Mouse (Mus musculus) B cell, adult 2 months (primary cell): ENCODE measurements around the gene Pitx1.
A peak's percentile ranks its signal among the peaks of the same experiment; 100 is the strongest.

Experiments
- DNase-seq, 2 experiments: peaks; one replicate each; pipeline ENCODE4 v3.0.0; 2022

Gene Pitx1

DNA sequence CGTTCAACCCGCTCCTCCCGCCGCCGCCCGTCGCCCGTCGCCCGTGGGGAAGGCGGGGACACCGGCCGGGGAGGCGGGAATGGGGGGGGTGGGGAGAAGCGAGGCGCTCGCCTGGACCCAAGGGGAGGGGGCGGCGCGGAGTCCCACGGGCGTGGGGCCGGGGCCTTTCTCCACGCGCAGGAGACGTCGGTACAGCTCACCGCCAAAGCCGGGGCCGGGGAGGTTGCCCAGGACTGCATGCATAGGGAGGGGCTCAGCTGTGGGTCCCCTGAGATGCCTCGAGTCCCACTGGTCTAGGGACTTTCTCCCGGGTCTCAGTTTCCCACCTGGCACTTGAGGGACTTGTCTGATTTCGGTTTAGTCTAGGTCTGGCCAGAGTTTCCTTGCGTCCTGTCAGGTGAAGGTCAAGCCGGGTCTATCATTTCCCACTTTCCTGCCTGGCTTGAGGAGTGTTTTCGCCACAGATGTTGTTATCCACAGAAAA, at the start of gene Pitx1:
Gene Pitx1, minus strand, starts transcription at position 51 of the 484 bp plus-strand sequence.
- DNase-seq: no peak

DNA sequence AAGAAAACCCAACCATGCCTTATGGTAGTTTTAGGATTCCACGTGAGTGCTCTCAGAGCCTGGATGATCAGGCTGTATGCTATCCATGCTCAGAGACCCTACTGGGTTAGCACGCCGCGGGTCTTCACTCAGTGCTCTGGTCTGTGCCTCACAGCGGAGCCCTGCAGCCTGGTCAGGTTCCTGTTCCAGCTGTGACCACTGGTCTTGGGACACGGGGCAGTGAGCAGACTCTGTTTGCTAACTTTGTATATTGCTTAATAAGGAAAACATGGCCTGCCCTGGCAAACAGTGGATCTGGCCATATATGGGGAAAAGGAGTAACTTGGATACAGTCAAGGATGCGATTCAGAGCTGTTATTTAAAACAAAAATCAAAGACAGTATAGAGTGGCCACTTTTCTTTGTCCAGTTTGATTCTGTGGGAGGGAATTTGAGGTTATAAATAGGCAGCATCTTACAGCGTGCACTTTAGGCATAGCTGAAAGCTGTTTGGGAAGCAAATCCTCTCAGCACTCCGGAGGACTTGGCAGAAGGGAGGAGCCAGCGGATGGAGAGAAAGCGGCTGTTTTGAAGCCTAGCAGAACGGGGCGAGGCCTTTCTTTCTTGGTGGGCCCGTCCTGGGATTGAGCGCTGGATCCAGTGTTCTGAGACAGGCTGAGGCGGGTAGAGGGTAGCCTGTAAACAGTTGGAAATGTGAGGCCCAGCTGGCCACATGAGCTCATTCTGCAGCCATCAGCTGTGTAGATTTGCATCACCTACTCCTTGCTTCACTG, 45.6 kb upstream of the Pitx1 start:
- no peak for DNase-seq

DNA sequence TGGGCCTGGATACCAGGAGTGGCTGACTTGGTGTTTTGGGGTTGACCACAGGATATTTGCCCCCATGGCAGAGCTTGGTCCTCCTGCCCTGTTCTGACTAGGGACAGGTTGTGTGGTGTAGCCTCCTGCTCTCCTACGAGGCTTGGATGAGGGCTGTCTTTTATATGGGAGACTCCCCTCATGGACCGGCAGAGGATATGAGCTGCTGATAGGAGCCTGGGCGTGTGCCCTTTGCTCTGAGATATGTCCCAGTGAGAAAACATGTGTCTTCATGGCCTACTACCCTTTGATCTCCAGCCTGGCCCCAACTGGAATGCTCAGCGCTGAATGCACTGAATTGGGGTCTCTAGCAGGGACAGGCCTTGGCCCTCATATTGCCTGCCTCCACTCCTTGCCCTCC, 42.4 kb upstream of the Pitx1 start:
- no peak for DNase-seq

DNA sequence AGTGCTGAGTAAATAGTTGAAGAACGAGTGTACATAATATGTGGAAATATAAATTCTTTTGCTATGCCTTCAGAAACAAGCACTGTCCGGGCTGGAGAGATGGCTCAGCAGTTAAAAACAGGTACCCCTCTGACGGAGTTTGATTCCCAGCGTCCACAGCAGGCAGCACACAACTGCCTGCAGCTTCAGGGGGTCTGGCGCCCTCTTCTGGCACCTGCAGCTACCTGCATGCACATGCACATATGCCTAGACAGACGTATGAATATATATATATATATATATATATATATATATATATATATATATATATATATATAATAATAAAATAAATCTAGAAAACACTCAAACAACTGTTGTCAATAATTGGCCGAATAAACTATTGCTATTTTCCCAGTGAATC, 35.4 kb upstream of the Pitx1 start:
- no peak for DNase-seq

DNA sequence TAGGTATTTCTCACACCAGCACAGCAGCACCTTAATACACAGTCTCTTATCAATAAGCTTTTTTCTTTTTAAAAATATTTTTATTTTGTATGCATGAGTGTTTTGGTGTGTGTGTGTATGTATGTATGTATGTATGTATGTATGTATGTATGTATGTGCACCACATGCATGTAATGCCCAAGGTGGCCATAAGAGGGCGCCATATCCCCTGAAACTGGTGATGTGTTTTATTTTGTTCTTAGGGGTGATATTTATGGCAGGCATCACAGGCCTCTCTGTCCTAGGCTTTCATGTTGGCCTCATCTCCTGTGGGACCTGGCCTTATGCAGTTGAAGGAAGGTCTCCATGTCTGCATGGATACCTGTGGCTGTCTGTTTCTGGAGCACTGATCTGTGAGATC, 34.0 kb upstream of the Pitx1 start:
- DNase-seq: peak; percentile 13 to 28

DNA sequence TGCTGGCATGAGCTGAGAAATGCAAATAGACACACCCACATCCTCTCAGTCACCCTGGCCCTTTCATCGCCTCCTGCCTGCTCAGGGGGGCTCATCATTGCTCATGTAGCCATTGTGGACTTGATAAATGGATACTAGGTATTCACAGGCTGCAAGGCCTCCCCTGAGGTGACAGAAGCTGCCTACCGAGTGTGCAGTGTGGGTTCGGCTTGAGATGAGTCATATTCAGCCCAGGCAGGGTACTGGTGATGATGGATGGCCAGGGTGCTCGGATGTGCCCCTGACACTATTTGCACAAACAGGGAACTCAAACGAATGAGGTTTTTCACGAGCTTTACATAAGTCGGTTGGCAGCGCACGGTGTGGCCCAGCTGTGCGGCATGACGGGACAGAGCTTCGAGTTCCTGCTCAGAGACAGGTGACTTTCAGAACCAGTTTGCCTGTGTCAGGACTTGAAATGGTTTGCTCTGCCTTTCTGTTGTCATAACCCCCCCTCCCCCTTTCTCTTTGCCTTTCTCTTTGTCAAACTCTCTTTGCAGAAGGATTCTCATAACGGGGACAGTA, 31.6 kb upstream of the Pitx1 start:
- no peak for DNase-seq

DNA sequence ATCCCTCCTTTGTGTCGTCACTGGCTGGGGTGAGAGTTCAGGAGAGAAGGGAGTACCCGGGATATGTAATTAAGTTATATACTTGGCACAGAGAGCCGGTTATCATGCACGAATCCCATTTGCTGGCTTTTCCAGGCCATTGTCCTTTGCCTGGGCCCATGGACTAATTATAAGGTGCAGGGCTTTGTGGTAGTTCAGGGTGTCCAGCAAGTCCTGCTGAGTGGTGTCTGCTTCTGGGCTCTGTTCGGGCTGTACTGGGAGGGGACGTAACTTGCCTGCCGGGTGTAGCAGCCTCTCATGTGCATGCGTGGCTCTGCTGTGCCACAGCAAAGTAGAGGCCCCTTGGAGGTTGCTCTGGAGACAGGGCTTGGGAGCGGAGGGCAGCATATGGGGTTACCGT, 24.5 kb upstream of the Pitx1 start:
- DNase-seq: no peak

DNA sequence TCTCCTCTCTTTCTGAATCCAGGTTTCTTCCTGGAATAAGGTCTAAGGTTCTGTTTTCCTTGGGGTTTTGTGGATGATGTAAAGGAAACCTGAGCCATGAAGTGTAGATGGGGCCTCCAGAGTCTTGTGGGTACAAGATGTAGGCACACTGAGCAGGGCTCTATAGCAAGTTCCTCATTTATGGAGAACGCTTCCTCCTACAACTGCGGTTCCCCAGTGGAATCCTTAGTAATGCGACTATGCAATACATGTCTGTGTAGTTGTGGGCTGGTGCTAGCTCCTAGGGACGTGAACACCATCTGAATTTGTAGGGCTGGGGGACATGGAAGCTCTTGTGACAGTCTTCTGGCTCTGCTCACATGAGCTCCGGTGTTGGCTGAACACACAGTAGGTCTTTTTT, 22.5 kb upstream of the Pitx1 start:
- no peak for DNase-seq

DNA sequence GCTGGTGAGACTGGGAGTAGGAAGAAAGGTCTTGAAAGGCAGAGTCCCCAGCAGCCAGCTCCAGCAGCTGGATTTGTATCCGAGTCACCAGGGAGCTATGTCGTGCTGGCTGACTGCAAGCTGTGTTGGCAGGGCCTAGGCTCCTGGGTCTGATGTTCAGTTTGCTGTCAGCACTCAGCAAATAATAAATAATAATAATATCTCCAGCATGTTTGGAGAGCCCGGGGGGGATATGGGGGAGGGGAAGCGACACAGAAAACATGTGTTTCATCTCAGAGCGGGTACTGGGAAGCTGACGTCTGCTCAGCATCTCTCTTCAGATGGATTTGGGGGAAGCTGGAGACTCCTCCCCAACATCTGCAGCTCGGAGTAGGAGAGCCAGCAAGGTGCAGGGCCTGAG, 19.8 kb upstream of the Pitx1 start:
- no peak for DNase-seq

DNA sequence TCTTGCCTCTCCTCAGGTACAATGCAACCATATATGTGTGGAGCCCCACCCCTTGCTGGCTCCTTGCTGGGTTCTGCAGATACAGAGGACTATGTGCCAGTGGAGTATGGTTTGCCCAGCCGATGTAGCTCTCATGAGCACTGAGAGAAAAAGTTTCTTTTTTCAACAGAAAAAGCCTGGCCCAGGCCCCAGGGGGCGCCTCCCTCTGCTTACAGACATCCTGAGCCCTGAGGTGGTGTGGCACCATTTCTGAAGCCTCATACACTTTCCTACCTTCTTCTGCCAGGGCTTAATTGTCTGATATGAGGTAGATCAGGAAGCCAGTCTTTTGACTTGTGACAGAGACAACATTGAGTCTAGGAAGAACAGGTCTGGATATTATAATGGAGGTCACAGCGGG, 16.2 kb upstream of the Pitx1 start:
- DNase-seq: no peak

DNA sequence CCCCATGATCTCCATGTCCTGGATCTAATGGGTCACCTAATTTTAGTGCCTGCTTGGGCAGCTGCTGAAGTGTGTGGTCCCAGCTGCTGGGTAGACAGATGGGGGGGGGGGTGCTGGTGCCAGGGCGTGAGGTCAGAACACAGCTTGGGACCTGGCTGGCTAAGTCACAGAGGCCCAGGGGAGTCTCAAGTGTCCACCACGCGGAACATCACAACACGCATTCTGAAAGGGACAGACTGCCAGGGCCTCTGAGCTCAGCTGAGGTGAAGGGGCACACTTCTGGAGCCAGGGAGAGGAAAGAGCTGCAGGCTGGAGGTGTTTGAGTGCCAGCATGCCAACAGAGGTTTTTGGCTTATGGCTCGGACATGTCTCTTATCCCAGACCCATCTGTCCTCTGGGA, 14.7 kb upstream of the Pitx1 start:
- no peak for DNase-seq

DNA sequence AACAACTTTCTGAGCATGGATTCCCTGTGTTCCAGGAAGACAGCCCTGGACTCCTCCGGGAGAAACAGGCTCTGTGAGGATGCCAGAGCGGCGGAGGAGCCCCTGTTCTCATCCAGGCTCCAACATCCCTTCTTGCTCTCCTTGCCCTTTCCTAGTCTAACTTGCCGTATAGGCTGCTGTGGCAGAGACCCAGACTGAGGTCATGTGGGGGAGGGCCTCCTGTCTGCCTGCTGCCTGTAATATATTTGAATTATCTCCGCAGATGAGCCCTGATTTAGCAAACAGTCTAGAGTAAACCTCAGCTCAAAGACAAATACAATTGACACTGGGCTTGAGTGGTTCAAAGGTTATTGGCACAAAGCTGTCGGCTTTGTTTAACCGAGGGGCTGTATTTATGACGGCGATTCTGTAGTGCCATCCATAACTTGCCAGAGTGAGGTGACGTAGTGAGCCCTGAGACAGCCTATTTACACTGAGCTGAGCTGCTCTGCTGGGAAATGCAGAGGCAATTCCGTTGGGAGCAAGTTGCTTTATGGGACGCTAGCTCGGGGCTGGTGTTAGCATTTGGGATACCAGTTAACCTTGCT, 12.7 kb upstream of the Pitx1 start:
- no peak for DNase-seq

DNA sequence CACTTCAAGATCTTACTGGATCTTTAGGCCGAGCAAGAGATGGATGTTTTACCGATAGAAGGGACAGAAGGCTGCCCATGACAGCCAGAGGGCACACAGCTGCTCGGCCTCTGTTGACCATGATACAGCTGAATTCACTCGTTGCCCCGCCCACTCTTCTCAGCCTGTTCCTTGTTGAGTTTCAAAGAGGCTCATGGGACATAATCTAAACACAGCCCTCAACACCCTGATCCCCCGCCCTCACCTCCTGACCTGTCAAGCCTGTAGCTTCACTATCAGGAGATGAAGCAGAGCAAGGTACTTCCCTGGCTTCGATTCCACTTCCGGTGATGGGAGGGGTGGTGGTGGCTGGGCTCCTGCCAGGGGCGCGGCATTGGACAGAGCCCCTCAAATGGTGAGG, 11.8 kb upstream of the Pitx1 start:
- no peak for DNase-seq

DNA sequence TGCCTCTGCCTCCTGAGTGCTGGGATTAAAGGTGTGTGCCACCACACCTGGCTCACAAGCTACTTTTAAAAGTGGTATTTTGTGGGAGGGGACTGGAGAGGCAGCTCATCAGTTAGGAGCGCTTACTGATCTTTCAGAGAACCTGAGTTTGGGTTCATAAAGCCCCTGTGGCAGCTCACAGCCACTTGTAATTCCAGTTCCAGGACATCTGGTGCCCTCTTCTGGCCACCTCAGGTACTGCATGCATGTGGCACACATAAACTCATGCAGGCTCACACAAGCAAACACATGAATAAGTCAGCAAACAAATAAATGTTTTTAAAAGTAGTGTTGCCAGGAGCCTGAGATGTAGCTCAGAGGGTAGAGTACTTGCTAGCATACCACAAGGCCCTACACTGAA, 7.7 kb upstream of the Pitx1 start:
- DNase-seq: peak in 1 of 2 experiments; percentile 21

DNA sequence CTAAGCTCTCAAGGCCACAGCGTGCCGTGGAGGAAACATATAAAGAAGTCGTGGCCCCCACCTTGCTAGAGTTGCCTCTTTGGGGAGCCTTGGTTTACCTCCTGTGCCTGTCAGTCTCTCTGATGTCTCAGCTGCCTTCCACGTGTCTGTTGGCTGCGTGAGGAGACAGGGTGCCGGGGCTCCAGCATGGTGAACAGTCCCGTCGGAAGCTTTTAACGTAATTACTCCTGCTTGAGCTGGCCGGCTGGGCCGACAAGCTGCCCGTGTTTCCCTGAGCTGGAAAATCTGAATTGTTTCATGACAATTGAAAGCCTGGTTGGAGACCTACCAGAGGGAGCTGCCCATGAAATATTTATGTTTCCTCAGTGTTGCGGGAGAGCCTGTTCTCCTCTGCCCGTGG, 4.2 kb upstream of the Pitx1 start:
- no peak for DNase-seq

DNA sequence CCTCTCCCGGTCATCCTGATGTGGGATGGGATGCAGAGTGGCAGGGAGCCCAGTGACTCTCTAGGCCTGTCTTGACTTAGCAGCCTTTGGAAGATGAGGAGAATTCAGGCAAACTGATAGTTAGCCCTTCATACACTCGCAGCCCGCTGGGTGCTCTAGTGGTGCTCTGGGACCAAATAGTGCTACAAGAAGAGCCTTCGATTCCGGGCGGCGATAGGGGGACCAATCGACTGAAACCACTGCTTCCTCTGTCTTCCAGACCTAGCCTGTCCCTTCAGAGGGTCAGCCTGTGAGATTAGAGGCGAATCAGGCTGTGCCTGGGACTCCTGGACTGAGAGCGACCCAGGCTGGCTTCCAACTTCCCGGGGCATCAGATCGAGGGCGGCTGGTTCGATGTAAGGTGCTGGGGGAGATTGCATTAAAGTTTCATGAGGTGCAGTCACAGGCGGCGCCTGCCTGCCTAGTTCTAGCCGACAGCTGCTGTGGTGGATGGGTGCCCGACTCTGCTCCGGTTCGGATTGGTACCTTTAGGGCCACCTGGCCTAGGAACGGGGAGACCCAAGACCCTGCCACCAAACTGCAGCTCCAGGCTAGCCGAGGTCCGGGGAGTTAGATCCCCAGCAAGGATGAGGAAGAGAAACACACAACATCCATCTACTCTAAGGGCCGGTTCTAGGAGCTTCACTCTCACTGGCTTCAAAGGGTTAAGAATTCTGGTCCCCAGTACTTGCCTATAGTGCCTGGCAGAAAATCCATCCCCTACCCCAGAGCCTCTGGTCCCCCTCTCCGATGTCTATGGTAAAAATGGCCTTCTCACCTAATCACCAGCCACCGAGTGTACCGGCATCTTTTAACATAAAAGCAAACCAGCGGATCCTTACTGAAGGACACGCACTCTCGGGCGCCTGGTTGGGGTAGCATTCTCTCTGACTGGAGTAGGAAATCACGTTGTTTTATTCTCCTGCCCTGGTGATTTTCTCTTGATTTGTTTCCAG, 1.1 kb upstream of the Pitx1 start:
- DNase-seq: no peak

DNA sequence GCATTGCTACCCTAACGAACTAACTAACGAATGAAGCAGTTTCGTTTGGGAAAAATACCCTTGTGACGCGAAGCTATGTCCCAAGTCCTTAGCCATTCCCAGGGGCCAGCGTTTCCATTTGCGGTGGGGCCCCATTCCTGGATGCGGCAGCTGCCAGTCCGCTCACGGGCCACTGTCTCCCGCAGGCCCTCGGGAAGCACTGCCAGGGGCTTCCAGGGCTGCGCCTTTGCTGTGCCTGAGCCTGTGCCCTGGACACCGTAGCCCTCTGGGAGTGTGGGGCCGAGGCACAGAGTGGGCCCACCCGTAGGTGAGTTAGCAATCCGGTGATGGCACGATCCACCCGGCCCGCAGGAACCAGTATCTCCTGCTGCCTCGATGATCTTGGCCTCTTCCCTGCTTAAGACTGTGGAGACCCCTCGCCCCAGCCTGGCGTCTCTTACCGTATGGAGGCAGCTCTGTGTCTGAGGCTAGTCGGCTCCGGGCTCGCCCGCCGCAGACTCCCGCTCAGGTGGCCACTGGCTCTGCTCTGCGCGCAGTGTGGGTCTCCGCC, 369 bp downstream of the Pitx1 start:
- no peak for DNase-seq

DNA sequence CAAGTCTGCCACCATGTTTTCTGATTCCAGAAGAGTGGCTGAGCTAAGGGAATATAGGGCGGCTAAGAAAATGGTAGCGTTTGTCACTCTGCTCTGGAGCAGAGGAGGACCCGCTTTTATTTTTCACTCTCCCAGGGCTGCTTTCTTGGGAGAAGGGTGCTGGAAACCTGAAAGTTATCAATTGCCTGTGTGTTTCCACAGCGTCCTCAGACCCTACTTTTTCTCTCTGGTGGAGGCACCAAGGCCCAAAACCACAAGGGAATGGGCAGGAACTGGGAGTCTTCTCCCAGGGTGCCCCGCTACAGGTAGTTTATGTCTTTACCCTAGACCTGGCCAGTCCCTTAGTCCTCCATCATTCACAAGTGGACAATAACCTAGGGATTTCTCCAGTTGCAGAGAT, 1.3 kb downstream of the Pitx1 start:
- DNase-seq: no peak

DNA sequence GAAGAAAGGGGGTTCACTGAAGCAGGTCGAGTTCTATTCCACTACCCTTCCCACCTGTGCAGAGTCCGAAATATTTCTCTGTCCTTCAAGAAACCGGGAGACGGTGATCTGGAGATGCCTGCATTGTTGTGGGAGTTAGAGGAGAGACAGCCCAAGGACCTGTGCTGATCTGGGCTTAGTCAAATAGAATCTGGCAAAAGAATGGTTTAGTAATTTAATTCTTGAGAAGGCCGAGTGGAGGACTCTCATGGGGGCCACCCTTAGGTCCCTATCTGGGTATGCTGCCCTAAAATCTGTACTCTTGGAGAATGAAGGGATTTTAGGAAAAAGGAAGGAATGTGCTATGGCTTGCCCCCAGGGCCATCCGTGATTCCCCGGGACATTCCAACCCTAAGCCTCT, 2.1 kb downstream of the Pitx1 start:
- DNase-seq: no peak

DNA sequence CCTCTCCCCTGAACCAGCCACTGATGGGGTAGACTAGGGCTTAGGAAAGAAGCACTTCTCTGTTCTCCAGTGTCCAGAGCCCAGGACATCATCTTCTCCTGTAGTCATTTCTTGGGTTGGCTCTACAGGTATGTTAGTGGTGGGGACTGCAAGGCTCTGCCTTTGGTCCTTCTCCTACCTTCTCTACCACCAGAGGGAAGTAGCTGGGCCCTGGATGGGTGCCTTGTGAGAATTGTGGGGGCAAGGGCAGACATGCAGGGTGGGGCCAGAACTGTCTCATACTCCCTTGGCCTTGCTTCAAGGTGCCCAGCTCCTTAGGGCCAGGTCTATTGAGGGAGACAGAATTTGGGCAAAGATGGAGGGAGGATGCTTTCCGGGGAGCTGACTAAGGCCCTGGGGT, 3.4 kb downstream of the Pitx1 start:
- no peak for DNase-seq

DNA sequence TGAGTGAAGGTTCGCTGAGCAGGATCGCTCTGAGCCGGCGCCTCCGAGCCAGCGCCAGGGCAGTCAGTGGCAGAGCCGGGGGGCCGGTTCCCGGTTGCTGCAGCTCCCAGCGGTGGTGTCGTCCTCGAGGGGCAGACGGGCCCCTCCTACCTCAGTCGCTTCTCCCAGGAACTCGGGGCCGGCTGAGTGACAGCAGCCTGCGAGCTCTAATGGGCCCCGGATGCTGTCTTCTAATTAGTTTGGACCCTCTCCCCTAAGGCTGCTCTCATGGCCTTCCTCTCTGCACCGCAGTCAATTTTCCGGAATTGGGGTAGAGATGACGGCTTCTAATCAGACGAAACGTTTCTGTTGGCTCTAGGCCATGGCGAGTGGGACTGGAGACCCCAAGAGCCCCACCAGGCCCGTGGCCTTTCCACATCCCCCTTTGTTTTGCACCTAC, 4.3 kb downstream of the Pitx1 start:
- DNase-seq: no peak

DNA sequence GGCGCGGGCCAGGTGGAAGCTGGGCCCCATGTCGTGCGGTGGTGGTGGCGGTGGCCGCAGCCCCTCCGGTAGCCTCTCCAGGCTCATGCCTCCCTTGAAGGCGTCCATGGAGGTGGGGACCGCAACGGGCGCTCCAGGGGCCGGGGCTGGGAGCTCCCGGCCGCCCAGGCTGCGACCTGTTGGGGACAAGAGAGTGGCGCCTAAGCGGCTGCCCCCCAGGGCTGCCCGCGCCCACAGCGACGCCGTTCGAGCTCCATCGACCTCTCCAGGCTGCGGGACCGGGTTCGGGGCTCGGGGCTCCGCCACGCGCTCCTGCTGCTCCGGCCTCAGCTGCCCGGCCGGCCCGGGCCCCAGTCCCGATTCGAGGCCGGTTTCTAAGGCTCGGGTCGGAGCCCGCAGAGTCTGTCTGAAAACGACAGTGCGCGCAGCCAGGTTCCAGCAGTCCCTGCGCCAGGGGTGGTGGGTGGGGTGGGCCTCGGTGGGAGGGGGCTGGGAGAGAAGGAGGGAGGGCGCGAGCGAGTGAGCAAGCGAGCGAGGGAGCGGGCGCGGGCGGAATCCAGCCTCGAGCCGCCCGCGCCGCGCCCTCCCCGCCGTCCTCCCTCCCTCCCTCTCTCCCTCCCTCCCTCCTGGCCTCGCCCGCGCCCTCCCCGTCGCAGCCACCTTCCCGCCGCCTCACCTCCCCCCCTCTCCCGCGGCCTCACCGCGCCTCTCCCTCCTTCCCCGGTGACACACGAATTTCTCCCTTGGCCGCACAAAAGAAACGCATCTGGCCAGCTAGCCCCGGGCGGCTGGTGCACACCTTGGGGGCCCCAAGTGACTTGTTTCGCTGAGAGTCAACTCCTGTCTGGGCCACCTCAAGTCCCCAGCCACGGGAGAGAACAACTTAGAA, 4.9 kb downstream of the Pitx1 start:
- no peak for DNase-seq
